Mouse (Mus musculus) lung, postnatal 0 days (tissue): ENCODE data around the gene Rapgef2. TPM values are rescaled to one million over a fixed set of nuclear protein-coding genes. Genes with fewer than 3 reads are reported as not detected.

Source experiments
- ATAC-seq: fragments of 200-750 bp; cut with Nextera tagmentation; 2 replicates; pipeline ENCODE4 v1.8.0; 2017; ENCODE audit warnings: moderate library complexity
- DNase-seq: peaks from one replicate; pipeline ENCODE4 v3.0.0-alpha.2; 2016; ENCODE audit warnings: low spot score
- H3K27ac ChIP-seq: fragments of 300-500 bp; sonication (generic); 2 replicates; pipeline ENCODE4 v1.5.1; 2014; ENCODE audit warnings: antibody characterized with exemption, mild to moderate bottlenecking, low read length, mixed read lengths
- H3K27me3 ChIP-seq: fragments of 300-500 bp; sonication (generic); replicated peaks from 2 replicates; pipeline ENCODE4 v1.6.1; 2014; ENCODE audit warnings: low read length, mixed read lengths; ENCODE audit not compliant: insufficient read depth
- H3K36me3 ChIP-seq: fragments of 300-500 bp; sonication (generic); 2 replicates; pipeline ENCODE4 v1.6.1; 2014; ENCODE audit warnings: low read length, mixed read lengths; ENCODE audit not compliant: insufficient read depth
- H3K4me1 ChIP-seq: fragments of 300-500 bp; sonication (generic); 2 replicates; pipeline ENCODE4 v1.6.1; 2014; ENCODE audit warnings: antibody characterized with exemption, low read depth, low read length, mixed read lengths; ENCODE audit not compliant: insufficient read depth
- H3K4me2 ChIP-seq: fragments of 300-500 bp; sonication (generic); replicated peaks from 2 replicates; pipeline ENCODE4 v1.6.1; 2014; ENCODE audit warnings: low read depth, mild to moderate bottlenecking, low read length, moderate library complexity, mixed read lengths
- H3K4me3 ChIP-seq: fragments of 300-500 bp; sonication (generic); 2 replicates; pipeline ENCODE4 v1.5.1; 2014; ENCODE audit warnings: low read depth, low read length
- H3K9ac ChIP-seq: fragments of 300-500 bp; sonication (generic); replicated peaks from 2 replicates; pipeline ENCODE4 v1.6.1; 2014; ENCODE audit warnings: low read depth, mild to moderate bottlenecking
- H3K9me3 ChIP-seq: fragments of 300-500 bp; sonication (generic); 2 replicates; pipeline ENCODE4 v1.6.1; 2016; ENCODE audit warnings: low read length, mixed read lengths
- CTCF ChIP-seq: IDR thresholded peaks from 2 replicates; pipeline ENCODE4 v1.5.1; 2016; ENCODE audit warnings: antibody characterized with exemption, mild to moderate bottlenecking
- EP300 ChIP-seq: IDR thresholded peaks from 2 replicates; pipeline ENCODE4 v1.6.1; 2016; ENCODE audit warnings: antibody characterized with exemption, mild to moderate bottlenecking, control low read depth
- WGBS: fragments of 180-500 bp; shearing (Covaris S2); extraction: QIAGEN DNeasy Blood & Tissue Kit; methylation state at CpG from one replicate; pipeline ENCODE4 v1.1.7; 2014; 5-methylcytosine and 5-hydroxymethylcytosine counted together
- polyA plus RNA-seq: library from polyadenylated mRNA; unstranded; fragments of >200 nt; fragmentation: Nextera tagmentation; extraction: Ambion mirVana; gene quantifications from 2 replicates; pipeline ENCODE4 v1.2.1, GENCODE M21; 2015

The Rapgef2 gene
- polyA plus RNA-seq, 1 experiment from 2014 or later, result 5.8 TPM

GRCm38 (mm10) chr3:79167586-79167985, 118.7 kb downstream of the Rapgef2 start:
- Histone ChIP-seq H3K4me1 (no peaks in the 10 kb centered on the region), H3K9ac (no peak overlapping the region), H3K9me3 (no peaks in the 10 kb centered on the region), H3K27ac (no peak overlapping the region), H3K36me3 (no peaks in the 10 kb centered on the region), H3K4me2 (no peak overlapping the region), H3K4me3 (no peak overlapping the region), H3K27me3 (no peaks in the 10 kb centered on the region)
- TF ChIP-seq CTCF (no peak), EP300 (no peak)
- DNase-seq (no peak), ATAC-seq (no peak)
- WGBS, result 60% methylated on average over 2 of the region's 2 CpGs

GRCm38 (mm10) chr3:79161834-79162401, 124.4 kb downstream of the Rapgef2 start:
- H3K27me3 ChIP-seq, result no peaks in the 10 kb centered on the region
- WGBS, result 34% methylated on average over 6 of the region's 6 CpGs
- H3K4me1 ChIP-seq, result peaks cover 8% of the 10 kb centered on the region; the same call in 1 of the 2 replicates
- H3K27ac ChIP-seq, result peak overlapping the region; percentile 7
- no peak for DNase-seq
- no peak overlapping the region for H3K9ac ChIP-seq
- H3K9me3 ChIP-seq, result no peaks in the 10 kb centered on the region
- ATAC-seq, result peak; percentile 25
- H3K4me3 ChIP-seq, result no peak overlapping the region
- H3K36me3 ChIP-seq, result no peaks in the 10 kb centered on the region
- TF ChIP-seq CTCF, result no peak
- TF ChIP-seq EP300, result no peak
- peak overlapping the region; percentile 28; the same call in 1 of the 2 replicates for H3K4me2 ChIP-seq

DNA sequence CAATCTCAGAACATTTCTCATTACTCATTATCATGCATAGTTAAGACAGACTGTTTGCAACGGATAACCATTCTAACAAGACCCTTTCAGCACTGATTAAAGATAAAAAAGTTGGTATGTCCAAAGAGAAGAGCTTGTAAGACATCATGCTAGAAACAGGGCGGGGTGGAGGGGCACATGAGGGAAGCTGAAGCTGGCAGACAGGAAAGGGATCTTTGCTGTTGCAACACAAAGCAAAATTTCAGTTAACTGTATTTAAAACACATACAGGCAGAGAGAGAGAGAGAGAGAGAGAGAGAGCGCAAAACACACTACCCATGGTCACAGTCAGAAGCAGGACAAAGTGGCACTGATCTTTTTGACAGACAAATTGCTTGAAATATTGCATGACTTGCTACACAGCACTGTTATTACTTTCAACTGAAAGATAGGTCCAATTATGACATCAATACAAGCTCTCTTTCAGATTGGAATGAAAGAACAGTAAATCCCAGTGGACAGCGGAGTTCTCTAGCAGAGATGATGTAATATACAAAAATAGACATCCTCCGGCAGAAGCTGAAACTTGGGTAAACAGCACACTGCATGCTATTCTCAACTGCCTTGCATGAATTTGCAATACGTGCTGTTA, 125.1 kb downstream of the Rapgef2 start:
- peak; percentile 85 for ATAC-seq
- Histone ChIP-seq H3K4me2 (peak overlapping the region; percentile 28), H3K27ac (peak overlapping the region; percentile 7; the same call in 1 of the 2 replicates), H3K9ac (no peak overlapping the region), H3K4me3 (no peak overlapping the region), H3K27me3 (no peaks in the 10 kb centered on the region), H3K4me1 (peaks cover 8% of the 10 kb centered on the region; the same call in 1 of the 2 replicates), H3K36me3 (no peaks in the 10 kb centered on the region), H3K9me3 (no peaks in the 10 kb centered on the region)
- WGBS, result 24% methylated on average over 6 of the region's 6 CpGs
- TF ChIP-seq EP300 (no peak), CTCF (no peak)
- DNase-seq, result peak; percentile 78

DNA sequence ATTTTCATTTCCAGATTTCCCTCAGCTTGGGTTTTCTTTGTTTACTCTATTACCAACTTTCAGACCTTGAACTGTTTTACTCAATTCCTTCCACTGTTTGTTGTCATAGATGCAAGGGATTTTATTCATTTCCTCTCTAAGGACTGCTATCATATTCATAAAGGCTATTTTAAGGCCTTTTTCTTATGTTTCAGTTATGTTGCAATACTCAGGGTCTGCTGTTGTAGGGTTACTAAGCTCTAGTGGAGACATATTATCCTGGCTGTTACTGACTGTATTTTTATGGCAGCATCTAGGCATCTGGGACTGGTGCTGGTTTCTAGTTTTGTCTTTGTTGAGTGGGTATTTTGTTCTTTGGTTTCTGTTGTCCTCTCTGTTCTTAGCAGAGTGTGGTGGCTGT, 128.1 kb downstream of the Rapgef2 start:
- H3K27me3 ChIP-seq, result no peaks in the 10 kb centered on the region
- H3K4me2 ChIP-seq, result no peak overlapping the region
- H3K4me1 ChIP-seq, result peaks cover 10% of the 10 kb centered on the region; the same call in 1 of the 2 replicates
- no peak overlapping the region for H3K9ac ChIP-seq
- TF ChIP-seq EP300, result no peak
- TF ChIP-seq CTCF, result no peak
- no peak overlapping the region for H3K27ac ChIP-seq
- DNase-seq (no peak), ATAC-seq (no peak)
- no peaks in the 10 kb centered on the region for H3K9me3 ChIP-seq
- H3K4me3 ChIP-seq, result no peak overlapping the region
- no peaks in the 10 kb centered on the region for H3K36me3 ChIP-seq

DNA sequence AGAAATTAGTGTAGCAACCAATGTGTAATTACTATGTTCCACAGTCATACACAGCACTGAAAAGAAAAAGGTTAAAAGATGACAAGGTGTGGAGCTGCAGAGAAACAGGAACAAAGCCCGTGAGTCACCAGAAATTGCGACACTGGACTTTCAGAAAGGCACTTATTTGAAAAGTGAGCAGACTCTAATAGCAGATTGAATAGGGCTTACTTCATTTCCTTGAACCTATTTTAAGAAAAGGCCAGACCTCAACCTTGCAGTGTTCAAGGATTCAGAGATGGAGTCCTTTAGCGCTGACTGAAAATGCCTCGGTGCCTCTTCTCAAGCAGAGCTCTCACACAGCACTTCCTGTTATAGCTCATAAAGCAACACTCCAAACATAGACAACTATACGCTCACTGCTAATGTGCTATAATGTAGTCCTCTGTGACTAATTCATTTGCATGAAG, 133.3 kb downstream of the Rapgef2 start:
- Histone ChIP-seq H3K4me3 (no peak overlapping the region), H3K9me3 (no peaks in the 10 kb centered on the region), H3K27ac (peak overlapping the region; percentile 51), H3K4me2 (no peak overlapping the region), H3K27me3 (no peaks in the 10 kb centered on the region), H3K36me3 (no peaks in the 10 kb centered on the region), H3K4me1 (peaks cover 2% of the 10 kb centered on the region; the same call in 1 of the 2 replicates), H3K9ac (no peak overlapping the region)
- ATAC-seq (peak; percentile 90), DNase-seq (peak; percentile 89)
- TF ChIP-seq EP300 (peak; percentile 85), CTCF (no peak)
- WGBS, result 31% methylated on average over 5 of the region's 5 CpGs

- H3K27me3 ChIP-seq, result no peaks in the 10 kb centered on the region
- H3K4me3 ChIP-seq, result no peak overlapping the region
- no peak overlapping the region for H3K9ac ChIP-seq
- H3K4me2 ChIP-seq, result no peak overlapping the region; the same call in 1 of the 2 replicates
- ATAC-seq, result no peak; the same call in 1 of the 2 replicates
- H3K27ac ChIP-seq, result no peak overlapping the region
- no peak for DNase-seq
- no peaks in the 10 kb centered on the region for H3K36me3 ChIP-seq
- no peaks in the 10 kb centered on the region for H3K9me3 ChIP-seq
- TF ChIP-seq EP300, result no peak
- TF ChIP-seq CTCF, result no peak
- WGBS, result 19% methylated on average over 10 of the region's 10 CpGs
- peaks cover 3% of the 10 kb centered on the region; the same call in 1 of the 2 replicates for H3K4me1 ChIP-seq
These were observed 140.8 kb downstream of the Rapgef2 start for GRCm38 (mm10) chr3:79145407-79146055.
